Mouse (Mus musculus) left cerebral cortex, postnatal 10 days (tissue): Measurements from ENCODE around the gene Fam102a. TPM values are rescaled to one million over a fixed set of nuclear protein-coding genes. Genes with fewer than 3 reads are reported as not detected.

ENCODE experiments used
- DNase-seq, 2 experiments: peaks; one replicate each; pipeline ENCODE4 v3.0.0; 2021 to 2022; ENCODE audit warnings: low spot score in 2 of 2, mixed read lengths in 1 of 2; ENCODE audit errors: extremely low spot score in 1 of 2
- intact Hi-C: fragments of 180-260 bp; cut with DNase I; formaldehyde crosslinking; loops from one replicate; pipeline ENCODE4 v1.15.1; 2025
- total RNA-seq, 2 experiments: library from RNA; stranded (reverse); gene quantifications; 2 replicates each; pipeline ENCODE4 v1.2.3; 2021

Fam102a gene
- total RNA-seq, 2 experiments from 2014 or later, result 28.2 to 28.9 TPM

- DNase-seq, result peak; percentile 93 to 94
- intact Hi-C loops, result no loop called here
Measured at GRCm38 (mm10) chr2:32570698-32571494, 35.8 kb downstream of the Fam102a start, which contains the start of gene Dpm2. Dpm2 (plus strand) TSS chr2:32570858.

- DNase-seq, result peak in 1 of 2 experiments; percentile 41
- intact Hi-C loops, result no loop called here
Measured at GRCm38 (mm10) chr2:32572196-32572595, 37.1 kb downstream of the Fam102a start.

- intact Hi-C loops, result no loop called here
- DNase-seq, result no peak
Measured at GRCm38 (mm10) chr2:32574497-32574896, 39.4 kb downstream of the Fam102a start, which contains the start of gene Pip5kl1. Pip5kl1 (plus strand) TSS chr2:32574797.

- intact Hi-C loops, result no loop called here
- DNase-seq, result peak; percentile 59 to 78
Measured at GRCm38 (mm10) chr2:32574901-32575585, 39.9 kb downstream of the Fam102a start.

- DNase-seq, result peak; percentile 64 to 76
- intact Hi-C loops, result no loop called here
Measured at GRCm38 (mm10) chr2:32575586-32576160, 40.5 kb downstream of the Fam102a start, which contains the start of gene 9430097D07Rik. 9430097D07Rik (minus strand) TSS chr2:32575684.

GRCm38 (mm10) chr2:32576532-32576931, 41.4 kb downstream of the Fam102a start:
- intact Hi-C loops, result no loop called here
- DNase-seq, result peak in 1 of 2 experiments; percentile 28

GRCm38 (mm10) chr2:32578146-32579046, 43.3 kb downstream of the Fam102a start:
- DNase-seq, result peak in 1 of 2 experiments; percentile 76
- intact Hi-C loops, result no loop called here

- intact Hi-C loops, result loop anchor here (5.0 kb wide), 1 partner anchor 36 kb away; no protein-coding TSS in a partner anchor
- peak; percentile 43 to 74 for DNase-seq
Measured at GRCm38 (mm10) chr2:32581450-32582095, 46.4 kb downstream of the Fam102a start.

GRCm38 (mm10) chr2:32582830-32583799, 48.0 kb downstream of the Fam102a start:
- intact Hi-C loops, result loop anchor here (5.0 kb wide), 1 partner anchor 34 kb away; no protein-coding TSS in a partner anchor
- peak; percentile 78 to 87 for DNase-seq

- intact Hi-C loops, result no loop called here
- DNase-seq, result no peak
Measured at GRCm38 (mm10) chr2:32585149-32585714, 50.1 kb downstream of the Fam102a start.

GRCm38 (mm10) chr2:32586871-32587351, 51.8 kb downstream of the Fam102a start, which contains the start of gene St6galnac4:
St6galnac4 (plus strand) TSS chr2:32587095.
- DNase-seq, result peak; percentile 87 to 97
- intact Hi-C loops, result no loop called here

- peak in 1 of 2 experiments; percentile 54 for DNase-seq
- intact Hi-C loops, result no loop called here
Measured at GRCm38 (mm10) chr2:32587731-32588321, 52.7 kb downstream of the Fam102a start.

- DNase-seq, result peak in 1 of 2 experiments; percentile 61
- intact Hi-C loops, result no loop called here
Measured at GRCm38 (mm10) chr2:32589213-32589795, 54.2 kb downstream of the Fam102a start.

- intact Hi-C loops, result no loop called here
- DNase-seq, result peak in 1 of 2 experiments; percentile 36
Measured at GRCm38 (mm10) chr2:32590224-32590623, 55.1 kb downstream of the Fam102a start.

- no peak for DNase-seq
- intact Hi-C loops, result no loop called here
Measured at GRCm38 (mm10) chr2:32591249-32591648, 56.1 kb downstream of the Fam102a start.
